Comparison of ENCODE assay signal across 24 mouse cellular contexts in genomic region chr1:131642251-131642650, GRCm38 (mm10). TPM values are rescaled to one million over a fixed set of nuclear protein-coding genes. Genes with fewer than 3 reads are reported as not detected.
DNase-seq lines count a peak whose midpoint lies in the region; ATAC-seq and TF ChIP-seq lines count a peak whose summit lies in the region.
"Had no signal": no experiment of that assay in that cellular context is flagged by ENCODE, and none has a peak within 500 bp of the region (broad histone marks: within the 10 kb centered on the region; RNA-seq: fewer than 3 reads in every experiment).

No protein-coding gene starts in this region.

- no peak for TF ChIP-seq POLR2A in spleen, adult 2 months (IDR thresholded peaks at IDR 0.05; ENCODE audit: low read depth, low read length)

- H3K4me1 ChIP-seq in heart, embryonic 10.5 days: no peaks in the 10 kb centered on the region
- H3K4me1 ChIP-seq in heart, embryonic 11.5 days (ENCODE audit: control insufficient read depth, insufficient read depth, low read length): no peaks in the 10 kb centered on the region
- peaks cover 6 to 10% of the 10 kb centered on the region in 2 experiments for H3K4me1 ChIP-seq in liver, embryonic 14.5 days (replicated peaks; ENCODE audit: control insufficient read depth in 2 of 2, insufficient read depth in 2 of 2, low read length in 1 of 2)
- H3K4me1 ChIP-seq in liver, embryonic 12.5 days: peaks cover 20% of the 10 kb centered on the region
- peaks cover 9% of the 10 kb centered on the region; the same call in 1 of the 2 replicates for H3K4me1 ChIP-seq in spleen, adult 2 months (ENCODE audit: control insufficient read depth, insufficient read depth, insufficient read length)
- H3K4me1 ChIP-seq: forebrain, embryonic 12.5 days; forebrain, embryonic 15.5 days; hindbrain, embryonic 12.5 days; hindbrain, embryonic 15.5 days had no signal

- ATAC-seq in heart, embryonic 11.5 days (replicated peaks; ENCODE audit: insufficient number of reproducible peaks, low FRiP score, low TSS enrichment): no peak
- ATAC-seq in liver, embryonic 14.5 days (ENCODE audit: insufficient read depth): no peak
- no peak for ATAC-seq in liver, embryonic 12.5 days
- ATAC-seq: activated CD4-positive, CD25-positive, alpha-beta regulatory T cell, adult 4 months; forebrain, embryonic 15.5 days had no signal

- DNase-seq in heart, embryonic 10.5 days (ENCODE audit: low spot score): peak; percentile 62
- no peak for DNase-seq in liver, embryonic 14.5 days (ENCODE audit: low read depth in 3 of 3, low spot score in 3 of 3)
- no peak for DNase-seq in spleen, adult 2 months (ENCODE audit: low read depth in 1 of 2, low spot score in 2 of 2)
- DNase-seq in spleen, adult 18-20 months: no peak
- DNase-seq in layer of hippocampus, adult 11-12 months (ENCODE audit: low spot score): no peak
- DNase-seq: adrenal gland, adult 8-10 months; adrenal gland, postnatal 25 days; B cell, adult 2 months; cerebellum, adult 18-20 months; cerebellum, adult 9-10 months; cerebellum, postnatal 14 days; gastrocnemius, postnatal 25 days; heart, adult 18-20 months had no signal

- H3K4me3 ChIP-seq in heart, embryonic 10.5 days: no peak overlapping the region
- H3K4me3 ChIP-seq in heart, embryonic 11.5 days (ENCODE audit: low read depth, low read length): no peak overlapping the region
- H3K4me3 ChIP-seq in liver, embryonic 14.5 days (ENCODE audit: insufficient read depth in 1 of 2, low read depth in 2 of 2, low read length in 2 of 2): no peak overlapping the region
- no peak overlapping the region for H3K4me3 ChIP-seq in liver, embryonic 12.5 days
- H3K4me3 ChIP-seq in spleen, adult 2 months (ENCODE audit: extremely low read depth, insufficient read depth, insufficient read length): no peak overlapping the region
- H3K4me3 ChIP-seq: forebrain, embryonic 12.5 days; forebrain, embryonic 15.5 days; hindbrain, embryonic 12.5 days; hindbrain, embryonic 15.5 days had no signal

- TF ChIP-seq EP300 in liver, embryonic 14.5 days (IDR thresholded peaks at IDR 0.05; ENCODE audit: low read depth): no peak

- no peak overlapping the region for H3K9ac ChIP-seq in heart, embryonic 11.5 days (ENCODE audit: low read depth, low read length)
- no peak overlapping the region for H3K9ac ChIP-seq in liver, embryonic 14.5 days (replicated peaks)
- no peak overlapping the region for H3K9ac ChIP-seq in liver, embryonic 12.5 days
- H3K9ac ChIP-seq: forebrain, embryonic 12.5 days; forebrain, embryonic 15.5 days; hindbrain, embryonic 12.5 days; hindbrain, embryonic 15.5 days had no signal

- no peak for TF ChIP-seq CTCF in liver, embryonic 14.5 days (IDR thresholded peaks at IDR 0.05; ENCODE audit: low read depth)
- no peak for TF ChIP-seq CTCF in spleen, adult 2 months (IDR thresholded peaks at IDR 0.05; ENCODE audit: extremely low read depth, insufficient read depth, insufficient read length, insufficient replicate concordance)

- WGBS in heart, embryonic 10.5 days: 89% methylated on average over 2 of the region's 2 CpGs
- 89% methylated on average over 2 of the region's 2 CpGs for WGBS in heart, embryonic 11.5 days (ENCODE audit: insufficient replicate concordance)
- WGBS in liver, embryonic 14.5 days (ENCODE audit: insufficient replicate concordance): 81% methylated on average over 2 of the region's 2 CpGs
- 90% methylated on average over 2 of the region's 2 CpGs for WGBS in liver, embryonic 12.5 days (ENCODE audit: insufficient replicate concordance)
- WGBS in spleen, adult 2 months: 93% methylated on average over 2 of the region's 2 CpGs

- H3K36me3 ChIP-seq in heart, embryonic 10.5 days: no peaks in the 10 kb centered on the region
- H3K36me3 ChIP-seq in heart, embryonic 11.5 days (ENCODE audit: control insufficient read depth, insufficient read depth, low read length): no peaks in the 10 kb centered on the region
- H3K36me3 ChIP-seq in liver, embryonic 14.5 days (replicated peaks; ENCODE audit: control insufficient read depth, insufficient read depth, low read depth): no peaks in the 10 kb centered on the region
- peaks cover 17% of the 10 kb centered on the region for H3K36me3 ChIP-seq in liver, embryonic 12.5 days
- H3K36me3 ChIP-seq in spleen, adult 2 months (ENCODE audit: control insufficient read depth, insufficient read depth, low read length): no peaks in the 10 kb centered on the region; the same call in 1 of the 2 replicates
- H3K36me3 ChIP-seq: forebrain, embryonic 12.5 days; forebrain, embryonic 15.5 days; hindbrain, embryonic 12.5 days; hindbrain, embryonic 15.5 days had no signal

- no peaks in the 10 kb centered on the region for H3K9me3 ChIP-seq in heart, embryonic 10.5 days
- H3K9me3 ChIP-seq in heart, embryonic 11.5 days (replicated peaks; ENCODE audit: control insufficient read depth, low read length): no peaks in the 10 kb centered on the region
- H3K9me3 ChIP-seq in liver, embryonic 14.5 days (ENCODE audit: control insufficient read depth, low read length): no peaks in the 10 kb centered on the region
- H3K9me3 ChIP-seq in liver, embryonic 12.5 days (replicated peaks): 0 out of 2 replicates have a peak, but pooled peaks cover 3% of the 10 kb centered on the region
- H3K9me3 ChIP-seq: forebrain, embryonic 12.5 days; forebrain, embryonic 15.5 days; hindbrain, embryonic 12.5 days; hindbrain, embryonic 15.5 days had no signal

- no peak overlapping the region for H3K27ac ChIP-seq in heart, embryonic 10.5 days
- H3K27ac ChIP-seq in heart, embryonic 11.5 days (ENCODE audit: low read depth, low read length): no peak overlapping the region
- H3K27ac ChIP-seq in liver, embryonic 14.5 days: no peak overlapping the region
- H3K27ac ChIP-seq in liver, embryonic 12.5 days: no peak overlapping the region
- H3K27ac ChIP-seq in spleen, adult 2 months (ENCODE audit: insufficient read depth, low read length): peak overlapping the region; percentile 45
- H3K27ac ChIP-seq: forebrain, embryonic 12.5 days; forebrain, embryonic 15.5 days; hindbrain, embryonic 12.5 days; hindbrain, embryonic 15.5 days had no signal

- H3K4me2 ChIP-seq in heart, embryonic 11.5 days: no peak overlapping the region
- 0 out of 2 replicates have a peak overlapping the region, but pooled peaks have one; percentile 16 for H3K4me2 ChIP-seq in liver, embryonic 14.5 days (ENCODE audit: low read depth)
- no peak overlapping the region for H3K4me2 ChIP-seq in liver, embryonic 12.5 days
- H3K4me2 ChIP-seq: forebrain, embryonic 12.5 days; forebrain, embryonic 15.5 days; hindbrain, embryonic 12.5 days; hindbrain, embryonic 15.5 days had no signal

- no peaks in the 10 kb centered on the region for H3K27me3 ChIP-seq in heart, embryonic 10.5 days (ENCODE audit: insufficient read depth, poor library complexity, severe bottlenecking)
- no peaks in the 10 kb centered on the region for H3K27me3 ChIP-seq in heart, embryonic 11.5 days (ENCODE audit: control insufficient read depth, insufficient read depth, low read length)
- no peaks in the 10 kb centered on the region for H3K27me3 ChIP-seq in liver, embryonic 14.5 days (ENCODE audit: control insufficient read depth, insufficient read depth, low read length)
- H3K27me3 ChIP-seq in liver, embryonic 12.5 days (replicated peaks): no peaks in the 10 kb centered on the region
- no peaks in the 10 kb centered on the region for H3K27me3 ChIP-seq in spleen, adult 2 months (ENCODE audit: control insufficient read depth, insufficient read depth, low read length)
- H3K27me3 ChIP-seq: forebrain, embryonic 12.5 days; forebrain, embryonic 15.5 days; hindbrain, embryonic 12.5 days; hindbrain, embryonic 15.5 days had no signal

RNA-seq across cellular contexts. Expression of gene Ctse, which starts 4.1 kb away (rescaled TPM):
- polyA plus RNA-seq in heart, embryonic 10.5 days (2016; fragmentation: Nextera tagmentation; extraction: Ambion mirVana): 0.07 and 0.21 TPM in 2 replicates
- 0.94 and 0.97 TPM in 2 replicates for polyA plus RNA-seq in heart, embryonic 11.5 days (2014; fragmentation: Nextera tagmentation; extraction: Ambion mirVana)
- polyA plus RNA-seq in liver, embryonic 14.5 days (2012; rRNA removed): 8.9 and 11.0 TPM in 2 replicates
- polyA plus RNA-seq in liver, embryonic 14.5 days (2014; fragmentation: Nextera tagmentation; extraction: Ambion mirVana): 19.5 and 20.4 TPM in 2 replicates
- 12.6 TPM in 2 replicates for polyA plus RNA-seq in liver, embryonic 12.5 days (2016; fragmentation: Nextera tagmentation; extraction: Ambion mirVana)
- 77.8 and 113 TPM in 2 replicates for polyA plus RNA-seq in spleen, adult 2 months (2012; rRNA removed)
- polyA plus RNA-seq: forebrain, embryonic 12.5 days; forebrain, embryonic 15.5 days; heart, embryonic 14.5 days; hindbrain, embryonic 15.5 days had no signal

RNA-seq across cellular contexts. Expression of gene Avpr1b, which starts 43.2 kb away (rescaled TPM):
- not detected in 2 replicates for polyA plus RNA-seq in heart, embryonic 10.5 days (2016; fragmentation: Nextera tagmentation; extraction: Ambion mirVana)
- polyA plus RNA-seq in heart, embryonic 11.5 days (2014; fragmentation: Nextera tagmentation; extraction: Ambion mirVana): not detected in 2 replicates
- polyA plus RNA-seq in liver, embryonic 14.5 days (2012; rRNA removed): not detected in 2 replicates
- not detected in 2 replicates for polyA plus RNA-seq in liver, embryonic 14.5 days (2014; fragmentation: Nextera tagmentation; extraction: Ambion mirVana)
- polyA plus RNA-seq in liver, embryonic 12.5 days (2016; fragmentation: Nextera tagmentation; extraction: Ambion mirVana): not detected in 2 replicates
- not detected in 2 replicates for polyA plus RNA-seq in spleen, adult 2 months (2012; rRNA removed)
- polyA plus RNA-seq: embryonic facial prominence, embryonic 11.5 days; forebrain, embryonic 12.5 days; forebrain, embryonic 15.5 days; gonadal fat pad, adult 2 months; heart, embryonic 14.5 days; heart, postnatal 0 days; hindbrain, embryonic 12.5 days; hindbrain, embryonic 15.5 days had no signal

RNA-seq across cellular contexts. Expression of gene Rab7b, which starts 46.2 kb away (rescaled TPM):
- 0.58 and 0.79 TPM in 2 replicates for polyA plus RNA-seq in heart, embryonic 10.5 days (2016; fragmentation: Nextera tagmentation; extraction: Ambion mirVana)
- polyA plus RNA-seq in heart, embryonic 11.5 days (2014; fragmentation: Nextera tagmentation; extraction: Ambion mirVana): 1.1 and 1.4 TPM in 2 replicates
- 0.32 and 0.42 TPM in 2 replicates for polyA plus RNA-seq in liver, embryonic 14.5 days (2012; rRNA removed)
- polyA plus RNA-seq in liver, embryonic 14.5 days (2014; fragmentation: Nextera tagmentation; extraction: Ambion mirVana): 0.77 and 0.91 TPM in 2 replicates
- 0.69 and 0.79 TPM in 2 replicates for polyA plus RNA-seq in liver, embryonic 12.5 days (2016; fragmentation: Nextera tagmentation; extraction: Ambion mirVana)
- polyA plus RNA-seq in spleen, adult 2 months (2012; rRNA removed): 3.3 and 6.9 TPM in 2 replicates
- polyA plus RNA-seq: activated CD4-positive, CD25-positive, alpha-beta regulatory T cell, adult 4 months had no signal
